Mouse (Mus musculus) left cerebral cortex, adult 9 months (tissue): ENCODE measurements around the gene Vmn1r194.
"Not testable (repeated sequence)": the region's sequence is repeated elsewhere in the genome, so short reads cannot be mapped to it uniquely, and the experiment has no call there.

Experiments
- DNase-seq, 2 experiments: peaks; one replicate each; pipeline ENCODE4 v3.0.0; 2022; ENCODE audit warnings: low spot score in 2 of 2

Gene Vmn1r194

DNA sequence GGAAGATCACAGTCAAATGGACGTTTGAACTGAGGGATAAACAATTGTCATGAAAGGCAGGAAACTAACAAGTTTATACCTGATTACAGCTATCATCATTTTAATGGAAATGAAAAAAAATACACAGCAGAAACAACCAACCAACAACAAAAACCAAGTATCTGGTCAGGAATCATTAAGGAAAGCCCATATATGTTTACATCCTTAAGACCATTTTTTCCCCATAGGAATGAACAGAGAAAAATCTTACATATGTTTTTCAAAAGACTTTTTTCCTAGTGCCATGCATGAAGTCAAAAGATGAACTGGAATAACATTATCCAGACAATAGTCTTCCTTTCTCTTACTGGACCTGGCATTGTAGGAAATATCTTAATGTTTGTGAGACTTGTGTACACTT is at the start of gene Vmn1r194:
Vmn1r194 (plus strand) TSS at position 301 of the 400 bp plus-strand sequence.
- DNase-seq, result no peak

DNA sequence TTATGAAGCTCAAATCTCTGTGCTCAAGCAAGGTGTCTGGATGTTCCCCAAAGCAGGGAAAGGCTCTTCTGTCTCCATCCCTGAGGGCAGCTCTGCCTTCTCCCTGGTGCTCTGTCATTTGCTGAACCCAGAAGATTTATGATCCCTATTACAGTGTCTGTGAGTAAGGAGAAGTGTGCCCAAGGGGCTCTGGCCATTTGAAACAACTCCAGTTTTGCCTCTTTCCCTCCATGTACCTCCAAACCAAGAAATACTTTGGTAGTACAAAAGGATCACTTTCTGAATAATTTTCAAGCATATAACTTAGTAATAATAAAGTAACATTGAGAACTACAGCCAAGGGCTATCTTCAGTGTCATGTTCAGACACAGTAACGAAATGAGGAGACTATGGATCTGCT is 21.0 kb upstream of the Vmn1r194 start, which contains the start of gene Vmn1r193:
Vmn1r193 (minus strand) TSS at position 101 of the 400 bp plus-strand sequence.
- not testable (repeated sequence) for DNase-seq

DNA sequence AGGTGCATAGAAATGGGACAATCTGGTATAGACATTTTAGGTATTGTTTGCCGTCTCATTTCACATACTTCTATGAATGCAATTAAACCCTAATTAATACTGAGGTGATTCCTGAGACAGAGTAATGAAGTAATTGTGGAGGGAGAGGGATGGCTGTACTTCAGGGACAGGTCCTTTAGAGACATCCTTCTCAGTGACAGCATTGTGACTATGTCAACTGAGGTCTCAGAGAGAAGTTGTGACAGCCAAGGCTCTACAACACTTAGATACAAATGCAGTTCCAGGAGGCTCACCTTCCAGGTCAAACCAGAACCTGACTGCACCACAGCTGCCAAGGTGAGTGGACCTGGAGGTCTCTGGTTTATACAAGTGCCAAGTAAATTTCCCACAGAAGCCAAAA is 26.2 kb downstream of the Vmn1r194 start, which contains the start of gene Vmn1r195:
Vmn1r195 (plus strand) TSS at position 301 of the 400 bp plus-strand sequence.
- not testable (repeated sequence) for DNase-seq

DNA sequence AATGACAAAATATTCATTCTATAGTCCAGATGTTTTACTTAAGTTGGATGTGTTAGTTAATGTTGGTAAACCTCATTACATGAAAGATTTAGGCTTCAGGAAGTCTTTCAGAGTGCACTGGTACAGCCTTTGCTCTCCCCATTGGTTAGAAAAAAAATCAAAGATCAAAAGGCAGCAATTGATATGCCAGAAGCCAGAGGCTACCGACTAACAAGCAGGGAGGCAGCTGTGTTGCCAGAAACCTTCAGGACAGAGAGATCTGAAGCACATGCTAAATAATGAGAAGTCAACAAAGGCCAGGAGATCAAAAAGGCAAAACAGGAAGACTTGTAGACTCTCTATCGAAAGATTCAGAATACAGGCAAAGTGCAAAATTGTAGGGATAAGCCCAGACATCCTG is 27.7 kb downstream of the Vmn1r194 start:
- DNase-seq, result no peak

DNA sequence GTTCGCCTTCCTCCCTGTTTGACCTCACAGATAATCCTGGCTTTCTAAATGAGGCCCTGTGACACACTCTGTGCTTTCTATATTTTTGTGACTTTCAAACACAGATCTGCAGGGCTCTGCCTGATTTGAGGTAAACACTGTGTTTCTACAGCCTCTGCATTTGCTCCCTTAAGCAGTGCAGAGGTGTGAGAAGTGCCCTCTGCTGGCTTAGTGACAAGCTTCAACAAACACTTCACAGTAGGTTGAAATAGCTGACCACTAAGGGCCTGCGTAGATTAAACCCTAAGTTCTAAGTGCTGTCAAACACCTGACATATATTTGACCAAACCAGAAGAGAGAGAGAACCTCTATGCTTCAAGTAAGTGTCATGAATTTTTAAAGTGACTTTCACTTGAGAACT is 40.6 kb downstream of the Vmn1r194 start:
- DNase-seq, result no peak

DNA sequence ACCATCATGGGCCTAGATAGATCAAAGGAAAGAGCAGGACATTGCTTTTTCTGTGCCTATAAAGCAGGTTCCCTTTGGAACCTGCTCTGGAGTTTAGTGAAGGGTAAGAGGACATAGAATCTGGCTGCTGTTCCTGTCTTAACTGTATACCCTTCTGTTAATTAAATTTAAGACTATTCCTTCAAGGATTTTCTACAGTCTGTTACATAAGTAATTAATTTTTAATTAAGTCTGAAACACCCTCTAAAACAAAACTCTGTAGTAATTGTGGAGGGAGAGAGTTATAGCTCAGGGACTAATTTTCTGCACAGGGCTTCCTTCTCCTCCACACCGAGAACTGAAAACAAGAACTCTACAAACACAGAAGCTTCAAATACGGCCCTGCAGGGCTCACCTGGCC is 45.6 kb downstream of the Vmn1r194 start, which contains the start of gene Vmn1r196:
Vmn1r196 (plus strand) TSS at position 301 of the 400 bp plus-strand sequence.
- no peak for DNase-seq
